Mouse (Mus musculus): ENCODE results near the gene Olfr643. TPM values are rescaled to one million over a fixed set of nuclear protein-coding genes. Genes with fewer than 3 reads are reported as not detected.

Gene Olfr643
- not detected for total RNA-seq (2021)
- long read RNA-seq, experiment 1, result 0 reads
- long read RNA-seq, experiment 2, result 0 reads

DNA sequence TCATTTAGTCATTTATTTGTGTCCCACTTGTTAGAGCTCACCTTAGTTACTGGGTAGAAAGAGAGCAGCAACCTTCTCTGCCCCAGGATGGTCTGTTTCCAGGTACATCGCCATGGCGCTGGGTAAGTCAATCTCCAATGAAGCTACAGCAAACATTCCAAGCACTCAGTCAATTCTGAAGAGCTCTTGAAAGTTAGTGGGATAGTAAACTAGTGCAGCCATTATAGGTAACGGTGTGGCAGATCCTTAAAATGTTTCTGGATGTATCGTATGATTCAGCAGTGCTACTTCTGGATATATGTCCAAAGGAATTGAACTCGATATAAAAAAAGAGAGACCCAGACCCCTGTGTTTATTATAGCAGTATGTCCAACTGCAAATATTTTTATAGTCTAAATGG lies at the start of gene Olfr643:
TSS of gene Olfr643 (minus strand) at position 101 of the 400 bp plus-strand sequence.
- no peak for DNase-seq

DNA sequence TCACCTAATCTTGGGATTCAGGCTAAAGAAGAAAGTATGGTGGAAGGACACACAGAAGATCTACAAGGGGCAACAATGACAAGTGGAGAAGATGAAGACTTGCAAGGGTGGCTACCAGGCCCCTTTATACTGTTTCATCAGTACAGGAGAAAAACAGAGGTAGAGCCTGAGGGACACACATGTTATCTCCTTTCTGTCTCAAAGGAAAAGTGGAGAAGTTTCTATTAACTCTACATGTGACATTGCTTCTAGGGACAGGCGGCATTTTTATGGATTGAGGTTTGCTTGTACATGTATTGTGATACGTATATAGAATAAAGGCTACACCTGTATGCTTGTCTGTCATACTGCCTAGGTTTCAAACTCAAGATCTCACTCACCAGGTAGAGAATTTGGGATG lies 46.1 kb upstream of the Olfr643 start, which contains the start of gene Olfr648:
TSS of gene Olfr648 (minus strand) at position 101 of the 400 bp plus-strand sequence.
- no peak for DNase-seq

DNA sequence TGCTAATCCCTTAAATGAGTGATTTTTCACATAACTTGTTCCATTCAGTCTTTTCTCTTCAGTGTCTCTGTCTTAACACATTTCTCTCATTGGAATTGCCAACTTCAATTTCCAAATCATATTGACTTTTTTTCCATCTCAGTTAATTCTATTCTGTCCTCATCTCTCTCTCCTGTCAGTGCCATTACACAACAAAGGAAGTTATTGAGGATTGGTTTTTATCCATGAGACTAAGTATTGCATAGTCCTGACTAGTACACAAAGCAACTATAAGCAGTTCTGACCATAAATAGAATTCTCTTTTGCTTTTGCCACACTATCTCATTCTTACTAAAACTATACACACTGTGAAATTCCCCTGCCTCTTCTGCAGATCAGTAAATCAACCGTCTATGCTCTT lies 41.9 kb upstream of the Olfr643 start:
- DNase-seq, result no peak

DNA sequence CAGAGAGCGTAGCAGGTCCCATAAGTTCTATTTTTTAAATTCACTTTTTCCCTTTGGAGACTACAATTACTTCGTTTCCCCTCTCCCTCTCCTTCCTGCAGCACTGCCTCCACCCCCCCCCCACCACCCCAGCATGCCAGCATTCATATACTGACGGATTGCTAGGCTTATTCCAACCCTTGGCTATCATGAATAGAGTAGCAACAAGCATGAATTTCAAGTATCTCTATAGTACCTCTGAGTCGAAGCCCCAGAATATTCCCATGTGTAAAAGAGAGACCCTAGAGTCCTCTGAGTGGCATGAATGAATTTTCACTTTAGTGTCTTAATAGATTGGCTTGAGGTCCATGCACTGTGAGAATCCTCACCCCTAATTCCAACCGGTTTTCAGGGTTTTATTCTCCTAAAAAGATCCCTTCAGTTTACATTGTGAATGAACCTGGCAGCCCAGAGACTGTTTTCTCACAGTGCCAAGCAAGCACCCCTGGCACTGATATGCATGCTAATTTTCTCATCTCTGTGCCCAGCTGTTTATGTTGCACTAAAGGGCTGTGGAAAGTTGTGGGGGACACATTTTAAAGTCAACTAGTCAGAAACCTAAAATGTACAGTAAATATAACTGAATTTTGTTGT lies 41.3 kb upstream of the Olfr643 start:
- no peak for DNase-seq

DNA sequence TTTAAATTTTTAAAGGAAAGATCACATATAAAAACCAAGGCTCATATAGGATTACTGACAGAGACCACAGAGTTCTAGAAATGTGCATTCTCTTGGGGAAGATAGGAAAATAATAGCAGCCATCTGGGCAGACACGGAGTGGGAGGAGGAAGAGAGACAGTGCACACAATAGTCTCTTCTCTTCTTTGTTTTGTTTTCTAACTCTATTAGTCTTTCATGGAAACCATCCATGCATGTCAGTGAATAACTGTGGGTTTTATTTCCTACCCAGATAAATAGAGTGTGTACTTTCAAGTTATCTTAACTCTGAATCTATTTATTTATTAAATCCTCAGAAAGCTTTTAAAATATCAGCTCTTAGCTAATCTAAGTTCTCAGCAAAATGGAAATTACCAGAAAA lies 37.9 kb upstream of the Olfr643 start:
- DNase-seq, result no peak

DNA sequence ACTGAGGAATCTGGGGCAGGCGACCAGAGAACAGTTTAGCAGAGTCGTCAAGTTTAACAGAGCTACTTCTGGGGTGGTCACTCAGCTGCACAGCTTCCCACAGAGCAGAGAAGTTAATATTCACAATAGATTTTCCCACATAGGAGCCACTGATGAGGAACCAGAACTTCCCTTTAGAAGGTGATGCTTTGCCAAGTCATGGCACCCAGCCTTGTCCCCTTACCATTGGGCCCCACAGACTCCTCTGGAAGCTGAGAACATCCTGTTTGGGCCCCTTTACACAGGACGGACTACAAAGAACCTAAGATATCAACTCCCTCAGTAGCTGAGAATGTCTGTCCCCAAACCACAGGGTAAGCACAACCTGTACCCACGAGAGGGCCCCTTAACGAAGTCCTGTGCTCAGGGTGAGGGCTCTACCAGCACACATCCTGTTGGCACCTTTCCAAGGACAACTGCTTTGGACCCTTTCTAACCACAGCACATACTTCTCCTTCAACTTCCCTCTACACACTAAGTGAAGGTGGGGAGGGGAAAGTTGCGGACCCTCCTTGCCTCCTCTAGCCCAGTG lies 32.5 kb upstream of the Olfr643 start:
- no peak for DNase-seq

DNA sequence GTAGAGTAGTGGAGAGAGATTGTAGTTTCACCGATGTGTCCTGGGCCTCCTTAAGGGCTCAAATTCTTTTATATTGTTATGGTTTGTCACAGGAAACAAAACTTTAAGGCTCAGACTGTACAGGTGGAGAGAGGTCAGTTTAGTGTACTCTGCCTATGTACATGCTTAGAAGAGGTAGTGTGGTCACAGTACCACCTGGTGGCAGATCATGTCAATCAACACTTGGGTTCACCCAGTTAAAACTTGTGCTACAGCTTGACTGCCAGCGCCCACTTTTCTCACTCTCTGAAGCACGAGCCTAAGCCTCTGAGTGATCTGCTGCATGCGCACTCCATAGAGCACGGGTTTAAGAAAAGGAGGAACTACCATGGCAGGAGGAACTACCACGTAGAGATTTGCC lies 29.9 kb upstream of the Olfr643 start:
- DNase-seq, result no peak

DNA sequence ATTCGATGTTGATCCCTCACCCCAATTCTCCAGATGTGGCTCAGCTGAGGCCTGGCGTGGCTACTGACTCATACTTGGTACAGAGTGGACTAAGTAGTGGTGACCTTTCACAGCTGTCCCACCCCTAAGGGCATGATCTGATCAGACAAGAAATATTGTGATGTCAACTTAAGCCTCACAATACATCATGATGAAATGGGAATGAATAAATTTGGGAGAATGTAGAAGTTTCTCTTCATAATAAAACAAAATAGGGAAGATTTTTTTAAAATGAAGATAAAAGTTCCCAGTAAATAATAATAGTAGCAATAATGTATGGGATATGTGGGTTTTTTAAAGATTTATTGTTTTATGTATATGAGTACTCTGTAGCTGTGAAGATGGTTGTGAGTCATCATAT lies 13.3 kb upstream of the Olfr643 start, which contains the start of gene Ubqlnl:
TSS of gene Ubqlnl (minus strand) at position 101 of the 400 bp plus-strand sequence.
- no peak for DNase-seq

DNA sequence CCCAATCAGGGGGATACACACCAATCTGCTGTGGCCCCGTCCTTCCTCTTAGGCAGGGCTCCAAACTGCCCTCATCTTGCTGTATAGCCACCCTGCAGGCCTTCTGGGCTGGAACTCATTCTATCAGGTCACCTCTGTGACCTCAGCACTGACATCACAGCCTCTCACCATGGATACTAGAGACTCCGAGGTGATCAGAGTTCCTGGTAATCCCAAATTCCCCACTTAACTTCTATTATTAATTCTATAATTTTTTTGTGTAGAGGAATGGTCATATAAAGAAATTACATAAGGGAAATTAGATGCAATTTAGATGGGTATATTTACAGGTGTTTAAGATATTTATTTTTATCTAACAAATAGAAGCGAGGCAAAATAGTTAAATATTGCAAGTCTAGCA lies 6.0 kb upstream of the Olfr643 start, which contains the start of gene Ubqln3:
TSS of gene Ubqln3 (minus strand) at position 101 of the 400 bp plus-strand sequence.
- no peak for DNase-seq

DNA sequence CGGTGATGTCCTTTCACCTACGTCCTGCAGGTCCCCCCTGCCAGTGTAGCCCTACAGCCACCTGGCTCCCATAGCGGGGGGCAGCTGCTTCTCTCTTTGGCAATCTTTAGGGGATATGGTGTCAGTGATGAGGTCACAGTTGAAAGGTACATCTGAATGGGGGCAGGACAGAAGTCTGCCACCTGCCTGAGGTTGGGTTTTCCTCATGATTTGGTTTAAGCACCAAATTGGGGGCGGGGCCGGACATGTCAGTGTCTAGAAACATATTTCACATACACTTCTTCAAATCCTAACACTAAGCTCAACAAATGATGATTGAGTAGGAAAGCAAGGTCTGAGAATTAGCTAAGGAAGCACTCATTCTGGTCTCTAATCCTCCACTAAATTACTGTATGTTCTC lies 7.5 kb downstream of the Olfr643 start, which contains the start of gene Ubqln5:
TSS of gene Ubqln5 (minus strand) at position 101 of the 400 bp plus-strand sequence.
- no peak for DNase-seq

DNA sequence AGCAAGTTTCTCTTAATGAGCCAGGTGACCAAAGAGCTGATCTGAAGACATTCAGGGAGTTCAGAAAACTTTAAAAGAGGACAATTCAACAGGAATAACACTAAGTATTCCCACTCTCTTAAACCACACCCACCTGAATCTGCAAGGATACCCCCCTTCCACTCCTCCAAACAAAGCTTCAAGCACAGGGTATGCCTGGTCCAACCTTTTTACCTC lies 32.5 kb downstream of the Olfr643 start, which contains the start of gene Olfr646:
TSS of gene Olfr646 (plus strand) at position 117 of the 216 bp plus-strand sequence.
- DNase-seq, result no peak

DNA sequence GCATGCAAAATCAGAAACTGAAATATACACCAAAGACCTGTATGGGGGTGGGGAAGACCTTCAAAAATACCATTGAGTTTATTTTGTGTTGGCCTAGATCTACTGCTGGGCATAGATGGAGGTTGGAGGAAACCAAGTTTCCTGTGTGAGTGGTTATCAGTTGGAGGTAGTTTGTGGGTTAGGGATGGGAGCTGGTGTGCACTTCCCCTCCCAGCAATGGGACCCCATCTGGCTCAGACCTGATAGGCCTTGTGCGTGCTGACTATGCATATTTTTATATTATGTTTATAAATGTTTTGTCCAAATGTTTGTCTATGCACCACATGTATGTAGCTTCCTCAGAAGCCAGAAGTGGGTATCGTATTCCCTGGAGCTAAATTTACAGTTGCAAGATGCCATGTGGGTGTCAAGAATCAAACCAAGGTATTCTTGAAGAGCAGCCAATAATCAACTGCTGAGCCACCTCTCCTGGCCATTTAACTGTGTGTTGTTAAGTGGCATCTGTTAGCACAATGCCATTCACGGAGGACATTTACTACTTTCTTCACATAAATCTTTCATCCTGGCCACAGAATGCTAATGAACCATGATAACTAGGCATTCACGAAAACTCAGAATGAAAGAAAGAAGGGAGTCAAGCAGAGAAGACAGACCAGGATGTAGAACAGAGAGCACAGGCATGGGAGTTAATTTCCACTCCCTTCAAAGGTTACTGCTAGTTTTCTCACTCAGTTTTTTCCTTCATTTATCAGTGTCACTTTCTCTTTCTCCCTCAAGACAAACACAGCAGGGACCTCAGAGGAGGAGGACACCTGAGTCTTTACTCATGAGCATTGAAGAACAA lies 33.1 kb downstream of the Olfr643 start:
- no peak for DNase-seq

DNA sequence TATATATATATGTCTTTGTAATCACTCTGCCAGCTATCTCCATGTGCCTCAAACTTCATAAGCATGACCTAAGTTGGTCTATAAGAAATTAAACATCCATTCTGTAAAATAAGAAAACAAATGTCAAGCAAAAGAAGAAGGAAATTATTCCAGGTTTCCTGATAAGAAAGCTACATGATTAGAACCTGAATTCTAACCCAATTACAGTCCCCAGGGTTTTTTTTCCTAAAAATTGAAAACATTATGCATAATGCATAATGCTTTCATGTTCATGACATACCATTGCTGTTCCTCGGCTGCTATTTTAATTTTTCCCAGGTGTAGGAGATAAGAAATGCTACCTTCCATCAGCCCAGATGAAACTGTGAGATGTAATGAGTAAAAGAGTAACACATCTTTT lies 51.8 kb downstream of the Olfr643 start, which contains the start of gene Olfr645:
TSS of gene Olfr645 (minus strand) at position 101 of the 400 bp plus-strand sequence.
- no peak for DNase-seq

DNA sequence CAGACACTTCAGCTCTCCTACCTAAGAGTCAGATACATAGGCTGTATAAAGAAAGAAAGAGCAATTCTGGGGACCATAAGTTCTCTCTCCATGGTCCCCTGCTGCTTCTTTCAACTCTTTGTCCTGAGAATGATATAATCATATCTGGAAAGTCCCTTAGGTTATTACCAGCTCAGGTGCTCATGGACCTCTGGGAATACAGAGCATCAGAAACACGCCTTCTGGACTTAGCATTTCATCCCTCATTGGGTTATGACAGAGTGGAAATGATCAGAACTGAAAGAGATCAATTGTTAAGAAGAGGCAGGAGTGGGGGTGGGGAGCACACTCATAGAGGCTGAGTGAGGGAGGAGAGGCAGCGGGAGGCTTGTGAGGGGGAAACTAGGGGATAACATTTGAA lies 65.4 kb downstream of the Olfr643 start, which contains the start of gene Olfr644:
TSS of gene Olfr644 (minus strand) at position 101 of the 400 bp plus-strand sequence.
- no peak for DNase-seq

DNA sequence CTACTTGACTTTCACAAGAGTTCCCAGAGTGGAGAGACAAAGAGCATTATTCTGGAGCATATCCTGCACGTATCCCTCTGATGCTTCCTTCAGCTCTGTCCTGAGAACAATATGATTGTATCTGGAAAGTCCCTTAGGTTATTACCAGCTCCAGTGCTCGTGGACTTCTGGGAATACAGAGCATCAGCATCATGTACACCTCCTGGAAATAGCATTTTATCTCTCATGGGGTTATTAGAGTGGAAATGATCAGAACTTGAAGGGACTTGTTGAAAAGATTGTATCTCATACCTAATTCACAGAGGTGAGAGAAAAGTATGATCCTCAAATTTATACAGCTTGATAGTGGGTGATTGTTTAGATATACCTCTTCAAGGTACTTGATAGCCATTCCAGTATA lies 75.9 kb downstream of the Olfr643 start, which contains the start of gene 4930516K23Rik:
TSS of gene 4930516K23Rik (minus strand) at position 101 of the 400 bp plus-strand sequence.
- DNase-seq, result no peak

DNA sequence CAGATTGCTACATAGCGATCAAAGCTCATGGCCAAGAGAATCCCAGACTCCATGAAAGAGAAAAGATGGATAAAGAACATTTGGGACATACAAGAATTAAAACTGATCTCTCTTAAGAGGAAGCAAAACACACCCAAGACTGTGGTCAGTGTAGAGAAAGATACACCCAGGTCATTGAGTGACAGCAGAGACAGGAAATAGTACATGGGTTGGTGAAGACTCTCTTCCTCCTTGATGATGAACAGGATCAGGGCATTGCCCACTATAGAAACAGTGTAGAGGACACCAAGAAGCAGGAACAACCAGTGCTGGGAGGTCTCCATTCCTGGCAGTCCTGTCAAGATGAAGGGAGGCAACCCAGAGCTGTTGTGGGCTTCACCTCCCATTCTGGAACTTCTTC lies 78.0 kb downstream of the Olfr643 start:
- DNase-seq, result no peak

DNA sequence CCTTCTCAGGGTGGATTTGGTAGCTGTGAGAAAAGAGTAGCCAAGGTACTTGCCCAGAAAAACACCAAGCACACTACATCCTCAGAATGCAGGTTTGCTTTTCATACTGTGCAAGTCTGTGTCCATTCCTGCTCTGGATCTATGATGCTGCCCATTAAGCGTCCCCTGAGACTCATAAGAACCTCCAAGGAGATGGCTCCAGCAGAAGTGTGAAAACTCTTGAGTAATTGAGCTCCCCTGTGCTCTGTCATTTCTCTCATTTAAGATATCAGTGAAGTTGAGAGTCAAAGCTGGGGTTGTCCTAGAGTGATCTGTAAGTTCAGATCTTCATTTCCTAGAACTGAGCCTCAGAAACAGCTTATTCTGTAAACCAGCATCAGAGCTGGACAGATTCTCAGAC lies 84.6 kb downstream of the Olfr643 start, which contains the start of gene Olfr642:
TSS of gene Olfr642 (minus strand) at position 101 of the 400 bp plus-strand sequence.
- DNase-seq, result no peak

DNA sequence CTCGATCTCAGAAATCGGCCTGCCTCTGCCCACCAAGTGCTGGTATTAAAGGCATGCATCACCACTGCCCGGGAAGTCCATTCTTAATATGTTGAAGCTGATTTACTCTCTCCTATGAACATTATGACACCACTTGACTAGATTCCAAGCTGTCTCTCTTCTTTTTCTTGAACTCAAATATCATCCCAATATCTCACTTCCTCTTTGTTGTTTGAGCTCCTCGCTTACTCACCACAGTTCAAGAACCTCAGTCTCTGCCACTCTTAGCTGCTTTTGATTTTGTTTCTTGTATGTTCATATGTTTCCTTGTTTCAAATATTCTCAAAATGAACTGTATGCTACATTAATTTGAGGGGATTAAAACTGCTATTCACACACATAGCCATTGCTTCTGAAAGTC lies 86.5 kb downstream of the Olfr643 start:
- DNase-seq, result no peak

DNA sequence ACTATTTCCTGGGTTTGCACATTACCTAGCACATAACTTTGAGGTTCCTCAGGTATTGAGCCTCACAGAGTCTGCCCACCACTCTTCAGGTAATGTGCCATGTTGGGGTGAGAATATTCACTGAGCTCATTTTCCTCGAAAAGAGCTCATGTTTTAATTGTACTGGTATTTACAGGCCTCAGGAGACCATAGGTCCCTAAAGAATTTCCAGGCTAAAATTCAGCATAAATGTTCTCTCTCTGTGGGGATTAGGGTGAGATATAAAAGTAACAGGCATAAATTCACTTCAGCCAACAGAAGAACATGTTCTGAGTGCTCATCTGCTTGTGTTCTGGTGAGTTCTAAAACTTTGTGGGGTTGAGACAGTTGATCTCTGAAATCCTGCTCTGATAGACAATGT lies 102.1 kb downstream of the Olfr643 start, which contains the start of gene Olfr641:
TSS of gene Olfr641 (plus strand) at position 301 of the 400 bp plus-strand sequence.
- no peak for DNase-seq

DNA sequence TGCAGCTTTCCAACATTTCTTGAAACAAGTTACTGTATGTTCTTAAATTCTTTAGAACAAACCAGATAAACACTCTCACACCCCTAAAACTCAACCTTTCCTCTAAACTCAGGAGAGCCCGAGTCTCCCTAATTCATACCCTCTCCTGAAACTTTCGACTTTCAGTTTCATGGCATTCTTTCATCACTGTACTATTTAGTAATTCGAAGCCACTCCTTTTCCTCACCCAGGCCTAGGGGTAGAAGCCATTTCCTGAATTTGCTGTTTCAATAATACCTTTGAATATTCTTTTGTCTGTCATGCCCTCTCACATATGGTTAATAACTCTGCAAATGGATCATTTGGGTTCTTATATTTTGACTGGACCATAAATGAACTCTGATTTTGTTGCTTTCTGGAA lies 110.2 kb downstream of the Olfr643 start:
- DNase-seq, result no peak

DNA sequence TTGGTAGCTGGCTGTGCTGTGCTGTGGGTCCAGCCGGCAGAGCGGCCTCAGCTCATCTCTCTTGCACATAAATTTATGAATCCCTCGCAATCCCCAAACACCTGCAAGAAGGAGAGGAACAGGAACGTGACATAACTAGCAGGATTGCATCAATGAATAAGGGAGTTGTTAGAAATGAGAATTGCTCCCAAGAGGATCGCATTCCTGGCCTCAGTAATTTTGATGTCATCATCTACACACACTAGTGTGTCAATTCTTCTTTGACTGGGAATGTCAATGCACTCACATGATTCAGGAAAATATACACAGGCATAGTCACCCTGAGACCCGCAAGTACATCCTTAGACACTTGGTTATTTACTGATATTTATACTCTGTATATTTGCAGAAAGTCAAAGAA lies 111.7 kb downstream of the Olfr643 start, which contains the start of gene Olfr640:
TSS of gene Olfr640 (minus strand) at position 101 of the 400 bp plus-strand sequence.
- no peak for DNase-seq

DNA sequence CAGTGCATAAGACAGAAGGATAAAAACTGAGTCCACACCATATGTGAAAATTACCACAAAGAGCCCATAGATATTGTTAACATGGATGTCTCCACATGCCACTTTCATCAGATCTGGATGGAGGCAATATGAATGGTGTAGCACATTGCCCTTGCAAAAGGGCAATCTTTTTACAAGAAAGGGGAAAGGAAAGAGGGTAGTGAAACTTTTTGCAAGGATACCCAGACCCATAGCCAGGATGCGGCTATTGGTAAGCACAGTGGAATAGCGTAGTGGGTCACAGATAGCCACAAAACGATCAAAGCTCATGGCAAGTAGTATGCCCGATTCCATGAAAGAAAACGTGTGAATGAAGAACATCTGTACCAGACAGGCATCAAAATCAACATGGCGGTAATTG lies 115.6 kb downstream of the Olfr643 start:
- DNase-seq, result no peak

DNA sequence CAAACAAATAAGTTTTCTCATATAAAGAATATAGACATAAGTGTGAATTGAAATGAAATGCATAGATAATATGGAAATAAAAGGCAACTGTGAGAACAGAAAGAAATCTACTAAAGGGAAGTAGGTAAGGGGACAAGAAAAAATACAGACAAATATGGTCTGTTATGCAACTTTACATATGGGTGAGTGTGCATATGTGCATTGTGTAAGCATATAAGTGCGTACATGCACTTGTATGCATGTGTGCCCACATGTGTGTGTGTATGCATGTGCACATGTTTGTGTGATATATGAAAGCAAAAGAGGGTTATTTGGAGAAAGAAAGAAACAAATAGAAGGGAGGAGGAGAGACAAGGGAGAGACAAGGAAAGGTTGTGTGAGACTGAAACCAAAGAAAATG lies 118.3 kb downstream of the Olfr643 start:
- no peak for DNase-seq
